Mouse (Mus musculus) intestine, embryonic 16.5 days (tissue): ENCODE data around the gene Tctex1d2. TPM values are rescaled to one million over a fixed set of nuclear protein-coding genes. Genes with fewer than 3 reads are reported as not detected.

Experiments
- ATAC-seq: fragments of 200-750 bp; cut with Nextera tagmentation; 2 replicates; pipeline ENCODE4 v1.8.0; 2017; ENCODE audit warnings: moderate TSS enrichment, moderate library complexity
- H3K27ac ChIP-seq: fragments of 300-500 bp; sonication (generic); 2 replicates; pipeline ENCODE4 v1.5.1; 2014; ENCODE audit warnings: mild to moderate bottlenecking, low read length
- H3K27me3 ChIP-seq: fragments of 300-500 bp; sonication (generic); replicated peaks from 2 replicates; pipeline ENCODE4 v1.6.1; 2014; ENCODE audit warnings: low read length, control low read depth, mixed read lengths; ENCODE audit not compliant: control insufficient read depth, insufficient read depth
- H3K36me3 ChIP-seq: fragments of 300-500 bp; sonication (generic); 2 replicates; pipeline ENCODE4 v1.6.1; 2014; ENCODE audit warnings: low read length, control low read depth; ENCODE audit not compliant: control insufficient read depth, insufficient read depth
- H3K4me1 ChIP-seq: fragments of 300-500 bp; sonication (generic); 2 replicates; pipeline ENCODE4 v1.6.1; 2014; ENCODE audit warnings: low read length, control low read depth, mixed read lengths; ENCODE audit not compliant: control insufficient read depth, insufficient read depth
- H3K4me2 ChIP-seq: fragments of 300-500 bp; sonication (generic); 2 replicates; pipeline ENCODE4 v1.6.1; 2014; ENCODE audit warnings: low read depth, low read length, control low read depth
- H3K4me3 ChIP-seq: fragments of 300-500 bp; sonication (generic); 2 replicates; pipeline ENCODE4 v1.5.1; 2014; ENCODE audit warnings: mild to moderate bottlenecking, low read length
- H3K9ac ChIP-seq: fragments of 300-500 bp; sonication (generic); 2 replicates; pipeline ENCODE4 v1.6.1; 2014; ENCODE audit warnings: low read depth, low read length
- H3K9me3 ChIP-seq: fragments of 300-500 bp; sonication (generic); 2 replicates; pipeline ENCODE4 v1.6.1; 2016; ENCODE audit warnings: low read length, control low read depth; ENCODE audit not compliant: control insufficient read depth
- WGBS: fragments of 180-500 bp; shearing (Covaris S2); extraction: QIAGEN DNeasy Blood & Tissue Kit; methylation state at CpG from one replicate; pipeline ENCODE4 v1.1.7; 2014; 5-methylcytosine and 5-hydroxymethylcytosine counted together
- polyA plus RNA-seq: library from polyadenylated mRNA; unstranded; fragments of >200 nt; fragmentation: Nextera tagmentation; extraction: Ambion mirVana; gene quantifications from 2 replicates; pipeline ENCODE4 v1.2.1, GENCODE M21; 2015

Gene Tctex1d2
- polyA plus RNA-seq, 1 experiment from 2014 or later, result 32.5 TPM

GRCm38 (mm10) chr16:32417457-32417856 lies 2.0 kb upstream of the Tctex1d2 start:
- H3K4me1 ChIP-seq, result peaks cover 14% of the 10 kb centered on the region
- WGBS, result 36% methylated on average over 1 of the region's 1 CpGs
- no peaks in the 10 kb centered on the region for H3K27me3 ChIP-seq
- no peaks in the 10 kb centered on the region for H3K9me3 ChIP-seq
- no peaks in the 10 kb centered on the region for H3K36me3 ChIP-seq
- peak; percentile 72 for ATAC-seq
- H3K4me3 ChIP-seq, result no peak overlapping the region
- H3K27ac ChIP-seq, result peak overlapping the region; percentile 46; the same call in 1 of the 2 replicates
- no peak overlapping the region for H3K9ac ChIP-seq
- H3K4me2 ChIP-seq, result no peak overlapping the region

GRCm38 (mm10) chr16:32427506-32427905 lies 8.0 kb downstream of the Tctex1d2 start:
- H3K27ac ChIP-seq, result no peak overlapping the region
- H3K36me3 ChIP-seq, result no peaks in the 10 kb centered on the region
- H3K4me1 ChIP-seq, result peaks cover 10% of the 10 kb centered on the region
- H3K4me2 ChIP-seq, result no peak overlapping the region
- ATAC-seq, result no peak
- H3K4me3 ChIP-seq, result no peak overlapping the region
- no peaks in the 10 kb centered on the region for H3K9me3 ChIP-seq
- no peak overlapping the region for H3K9ac ChIP-seq
- WGBS, result 74% methylated on average over 3 of the region's 3 CpGs
- H3K27me3 ChIP-seq, result no peaks in the 10 kb centered on the region

- Histone ChIP-seq H3K27me3 (no peaks in the 10 kb centered on the region), H3K9me3 (no peaks in the 10 kb centered on the region), H3K4me3 (peak within 1 kb of the TSS; percentile 81), H3K27ac (peak within 1 kb of the TSS; percentile 93), H3K4me2 (peak within 1 kb of the TSS; percentile 86), H3K9ac (peak within 1 kb of the TSS; percentile 87), H3K36me3 (no peaks in the 10 kb centered on the region), H3K4me1 (peaks cover 13% of the 10 kb centered on the region)
- under 1% methylated on average over 54 of the region's 54 CpGs for WGBS
- ATAC-seq, result peak; percentile 97
Measured at GRCm38 (mm10) chr16:32430474-32431046, 11.1 kb downstream of the Tctex1d2 start, which contains the start of gene Pcyt1a. Gene Pcyt1a, plus strand, starts transcription at chr16:32430921.

GRCm38 (mm10) chr16:32431047-32431591 lies 11.6 kb downstream of the Tctex1d2 start:
- no peaks in the 10 kb centered on the region for H3K36me3 ChIP-seq
- H3K27me3 ChIP-seq, result no peaks in the 10 kb centered on the region
- H3K4me2 ChIP-seq, result peak overlapping the region; percentile 86
- peak overlapping the region; percentile 81 for H3K4me3 ChIP-seq
- peak; percentile 56; the same call in 1 of the 2 replicates for ATAC-seq
- peaks cover 13% of the 10 kb centered on the region for H3K4me1 ChIP-seq
- H3K9me3 ChIP-seq, result no peaks in the 10 kb centered on the region
- H3K9ac ChIP-seq, result peak overlapping the region; percentile 87
- peak overlapping the region; percentile 93 for H3K27ac ChIP-seq
- WGBS, result under 1% methylated on average over 28 of the region's 28 CpGs

GRCm38 (mm10) chr16:32431926-32432325 lies 12.4 kb downstream of the Tctex1d2 start:
- H3K4me3 ChIP-seq, result peak overlapping the region; percentile 81
- H3K27ac ChIP-seq, result no peak overlapping the region
- 86% methylated on average over 1 of the region's 1 CpGs for WGBS
- ATAC-seq, result no peak
- no peaks in the 10 kb centered on the region for H3K27me3 ChIP-seq
- H3K4me2 ChIP-seq, result peak overlapping the region; percentile 86
- H3K4me1 ChIP-seq, result peaks cover 13% of the 10 kb centered on the region
- no peaks in the 10 kb centered on the region for H3K36me3 ChIP-seq
- H3K9ac ChIP-seq, result peak overlapping the region; percentile 87; the same call in 1 of the 2 replicates
- no peaks in the 10 kb centered on the region for H3K9me3 ChIP-seq

GRCm38 (mm10) chr16:32433138-32433537 lies 13.6 kb downstream of the Tctex1d2 start:
- 91% methylated on average over 2 of the region's 2 CpGs for WGBS
- Histone ChIP-seq H3K4me2 (no peak overlapping the region), H3K27me3 (no peaks in the 10 kb centered on the region), H3K4me1 (peaks cover 13% of the 10 kb centered on the region), H3K27ac (no peak overlapping the region), H3K36me3 (no peaks in the 10 kb centered on the region), H3K9ac (no peak overlapping the region), H3K4me3 (no peak overlapping the region), H3K9me3 (no peaks in the 10 kb centered on the region)
- ATAC-seq, result no peak

- Histone ChIP-seq H3K9me3 (no peaks in the 10 kb centered on the region), H3K27me3 (no peaks in the 10 kb centered on the region), H3K4me3 (no peak overlapping the region), H3K9ac (no peak overlapping the region), H3K27ac (no peak overlapping the region), H3K4me2 (no peak overlapping the region), H3K36me3 (no peaks in the 10 kb centered on the region), H3K4me1 (peaks cover 13% of the 10 kb centered on the region)
- no peak for ATAC-seq
- 53% methylated on average over 6 of the region's 6 CpGs for WGBS
Measured at GRCm38 (mm10) chr16:32434066-32434465, 14.6 kb downstream of the Tctex1d2 start.

GRCm38 (mm10) chr16:32434691-32435090 lies 15.2 kb downstream of the Tctex1d2 start:
- no peak overlapping the region for H3K9ac ChIP-seq
- no peak overlapping the region for H3K4me2 ChIP-seq
- no peaks in the 10 kb centered on the region for H3K36me3 ChIP-seq
- peaks cover 8% of the 10 kb centered on the region for H3K4me1 ChIP-seq
- no peaks in the 10 kb centered on the region for H3K9me3 ChIP-seq
- no peak for ATAC-seq
- no peak overlapping the region for H3K4me3 ChIP-seq
- H3K27ac ChIP-seq, result no peak overlapping the region
- no peaks in the 10 kb centered on the region for H3K27me3 ChIP-seq

GRCm38 (mm10) chr16:32436657-32437056 lies 17.2 kb downstream of the Tctex1d2 start:
- Histone ChIP-seq H3K27me3 (no peaks in the 10 kb centered on the region), H3K9ac (no peak overlapping the region), H3K4me2 (no peak overlapping the region), H3K4me1 (peaks cover 6% of the 10 kb centered on the region; the same call in 1 of the 2 replicates), H3K4me3 (no peak overlapping the region), H3K36me3 (no peaks in the 10 kb centered on the region), H3K27ac (no peak overlapping the region), H3K9me3 (no peaks in the 10 kb centered on the region)
- 78% methylated on average over 1 of the region's 1 CpGs for WGBS
- ATAC-seq, result no peak
